Mouse (Mus musculus) T-helper 2 cell (primary cell): ENCODE results near the gene Inafm2.

Source experiments
- in situ Hi-C: fragments of 300-600 bp; cut with MboI, MseI; formaldehyde crosslinking; loops from one replicate; pipeline ENCODE4 v1.15.1; 2025; ENCODE audit warnings: high pct_unique_total_duplicates

Gene Inafm2

GRCm38 (mm10) chr2:118779504-118780480 lies 34.2 kb downstream of the Inafm2 start, which contains the start of gene Disp2:
Gene Disp2 (plus strand): TSS chr2:118779719.
- in situ Hi-C loops, result no loop called here

- in situ Hi-C loops, result no loop called here
Measured at GRCm38 (mm10) chr2:118781115-118781514, 35.6 kb downstream of the Inafm2 start.

- in situ Hi-C loops, result no loop called here
Measured at GRCm38 (mm10) chr2:118782303-118782702, 36.7 kb downstream of the Inafm2 start.

GRCm38 (mm10) chr2:118783093-118783492 lies 37.5 kb downstream of the Inafm2 start:
- in situ Hi-C loops, result no loop called here

- in situ Hi-C loops, result no loop called here
Measured at GRCm38 (mm10) chr2:118783663-118784062, 38.1 kb downstream of the Inafm2 start.

GRCm38 (mm10) chr2:118786525-118786924 lies 41.0 kb downstream of the Inafm2 start:
- in situ Hi-C loops, result no loop called here

- in situ Hi-C loops, result no loop called here
Measured at GRCm38 (mm10) chr2:118789501-118789900, 43.9 kb downstream of the Inafm2 start.

GRCm38 (mm10) chr2:118790221-118790550 lies 44.6 kb downstream of the Inafm2 start:
- in situ Hi-C loops, result no loop called here

- in situ Hi-C loops, result no loop called here
Measured at GRCm38 (mm10) chr2:118790551-118791525, 45.3 kb downstream of the Inafm2 start.

GRCm38 (mm10) chr2:118791591-118792258 lies 46.2 kb downstream of the Inafm2 start:
- in situ Hi-C loops, result no loop called here

- in situ Hi-C loops, result no loop called here
Measured at GRCm38 (mm10) chr2:118792259-118792613, 46.7 kb downstream of the Inafm2 start.

- in situ Hi-C loops, result no loop called here
Measured at GRCm38 (mm10) chr2:118793636-118794035, 48.1 kb downstream of the Inafm2 start.
